Mouse (Mus musculus) heart, embryonic 16.5 days (tissue): ENCODE data around the gene 1700008O03Rik. TPM values are rescaled to one million over a fixed set of nuclear protein-coding genes. Genes with fewer than 3 reads are reported as not detected.
A peak's percentile ranks its signal among the peaks of the same experiment; 100 is the strongest.

Source experiments
- ATAC-seq: fragments of 200-750 bp; cut with Nextera tagmentation; replicated peaks from 2 replicates; pipeline ENCODE4 v1.8.0; 2017; ENCODE audit warnings: moderate number of reproducible peaks; ENCODE audit not compliant: insufficient read depth, low FRiP score; ENCODE audit errors: extremely low read depth
- H3K27ac ChIP-seq: fragments of 300-500 bp; sonication (generic); 2 replicates; pipeline ENCODE4 v1.5.1; 2014; ENCODE audit warnings: mild to moderate bottlenecking, low read length, control low read depth, moderate library complexity
- H3K27me3 ChIP-seq: fragments of 300-500 bp; sonication (generic); 2 replicates; pipeline ENCODE4 v1.6.1; 2014; ENCODE audit warnings: low read length, mixed read lengths; ENCODE audit not compliant: control insufficient read depth, insufficient read depth
- H3K36me3 ChIP-seq: fragments of 300-500 bp; sonication (generic); 2 replicates; pipeline ENCODE4 v1.6.1; 2014; ENCODE audit not compliant: control insufficient read depth, insufficient read depth
- H3K4me1 ChIP-seq: fragments of 300-500 bp; sonication (generic); 2 replicates; pipeline ENCODE4 v1.6.1; 2014; ENCODE audit warnings: low read length, mixed read lengths; ENCODE audit not compliant: control insufficient read depth, insufficient read depth
- H3K4me2 ChIP-seq: fragments of 300-500 bp; sonication (generic); 2 replicates; pipeline ENCODE4 v1.6.1; 2014; ENCODE audit warnings: low read depth, mild to moderate bottlenecking, control low read depth, low read length
- H3K4me3 ChIP-seq: fragments of 300-500 bp; sonication (generic); 2 replicates; pipeline ENCODE4 v1.5.1; 2014; ENCODE audit warnings: mild to moderate bottlenecking, control low read depth, low read length
- H3K9ac ChIP-seq: fragments of 300-500 bp; sonication (generic); 2 replicates; pipeline ENCODE4 v1.6.1; 2014; ENCODE audit warnings: low read length, control low read depth
- H3K9me3 ChIP-seq: fragments of 300-500 bp; sonication (generic); replicated peaks from 2 replicates; pipeline ENCODE4 v1.6.1; 2016; ENCODE audit warnings: low read length; ENCODE audit not compliant: control insufficient read depth
- WGBS: fragments of 180-500 bp; shearing (Covaris S2); extraction: QIAGEN DNeasy Blood & Tissue Kit; methylation state at CpG from one replicate; pipeline ENCODE4 v1.1.7; 2014; 5-methylcytosine and 5-hydroxymethylcytosine counted together
- polyA plus RNA-seq: library from polyadenylated mRNA; unstranded; fragments of >200 nt; fragmentation: Nextera tagmentation; extraction: Ambion mirVana; gene quantifications from 2 replicates; pipeline ENCODE4 v1.2.1, GENCODE M21; 2015

The 1700008O03Rik gene
- polyA plus RNA-seq, 1 experiment from 2014 or later: 0.32 TPM

DNA sequence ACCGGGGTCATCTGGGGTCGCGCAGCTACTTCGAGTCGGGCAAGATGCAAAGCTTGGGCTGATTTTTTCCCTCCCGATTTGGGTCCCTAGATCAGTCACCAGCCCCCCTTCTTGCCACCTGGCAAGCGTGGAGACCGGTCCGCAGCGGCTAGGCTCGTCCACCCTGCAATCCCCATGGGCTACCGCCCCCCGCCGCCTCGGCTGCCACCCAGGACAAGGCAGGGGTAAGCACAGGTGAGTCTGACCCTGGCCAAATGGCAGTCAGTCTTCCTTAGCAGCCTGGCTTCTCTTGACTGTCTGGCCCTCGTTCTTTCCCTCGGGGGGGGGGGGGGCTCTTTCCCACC is 932 bp downstream of the 1700008O03Rik start:
- H3K36me3 ChIP-seq: no peaks in the 10 kb centered on the region
- no peak overlapping the region for H3K27ac ChIP-seq
- H3K4me3 ChIP-seq: peak overlapping the region; percentile 59
- ATAC-seq: 0 out of 2 replicates have a peak, but pooled peaks have one; percentile 19
- H3K4me1 ChIP-seq: peaks cover 2% of the 10 kb centered on the region; the same call in 1 of the 2 replicates
- H3K9me3 ChIP-seq: 0 out of 2 replicates have a peak, but pooled peaks cover 6% of the 10 kb centered on the region
- peak overlapping the region; percentile 64 for H3K9ac ChIP-seq
- H3K4me2 ChIP-seq: peak overlapping the region; percentile 94
- H3K27me3 ChIP-seq: peaks cover 19% of the 10 kb centered on the region
- WGBS: 2% methylated on average over 17 of the region's 17 CpGs

DNA sequence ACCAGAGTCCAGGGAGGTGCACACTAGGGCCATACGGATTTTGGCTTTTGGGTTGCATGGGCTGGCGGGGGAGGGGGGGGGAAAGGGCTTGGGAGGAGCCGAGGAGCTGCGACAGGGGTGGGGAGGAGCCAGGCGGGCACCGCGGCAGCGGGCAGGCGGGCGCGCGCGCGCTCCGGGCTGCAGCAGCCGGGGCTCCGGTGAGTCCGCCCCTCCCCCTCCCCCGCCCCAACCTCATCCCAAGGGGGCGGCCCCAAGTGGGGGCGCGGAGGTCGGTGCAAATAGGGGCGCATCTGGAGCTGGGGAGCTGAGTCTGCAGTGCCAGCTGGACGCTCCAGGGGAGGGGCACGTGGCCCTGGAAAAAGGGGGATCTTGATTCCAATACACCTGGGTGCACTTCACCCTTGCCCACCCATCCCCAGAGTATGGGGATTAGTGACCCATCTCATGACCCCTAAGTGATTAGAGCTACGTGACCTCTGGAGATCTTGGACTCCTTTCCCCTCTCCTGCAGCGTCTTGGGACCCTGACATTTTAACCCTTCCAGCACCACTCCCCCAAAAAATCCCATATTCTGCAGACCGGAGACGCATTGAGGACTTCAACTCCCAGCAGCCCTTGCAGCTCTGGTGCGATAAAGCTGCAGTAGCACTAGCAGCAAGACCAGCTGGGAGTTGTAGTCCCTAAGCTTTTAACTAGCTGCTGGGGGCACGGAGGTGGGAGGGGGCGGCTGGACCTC is 1.5 kb downstream of the 1700008O03Rik start, which contains the start of gene Syt3:
Gene Syt3, plus strand, starts transcription at position 123 of the 736 bp plus-strand sequence.
- Histone ChIP-seq H3K27ac (no peak within 1 kb of the TSS), H3K4me1 (peaks cover 2% of the 10 kb centered on the region; the same call in 1 of the 2 replicates), H3K27me3 (peaks cover 19% of the 10 kb centered on the region), H3K9me3 (0 out of 2 replicates have a peak, but pooled peaks cover 6% of the 10 kb centered on the region), H3K36me3 (no peaks in the 10 kb centered on the region), H3K4me2 (peak within 1 kb of the TSS; percentile 94), H3K4me3 (peak within 1 kb of the TSS; percentile 59), H3K9ac (peak within 1 kb of the TSS; percentile 64)
- WGBS: 2% methylated on average over 22 of the region's 33 CpGs
- ATAC-seq: peak; percentile 64

DNA sequence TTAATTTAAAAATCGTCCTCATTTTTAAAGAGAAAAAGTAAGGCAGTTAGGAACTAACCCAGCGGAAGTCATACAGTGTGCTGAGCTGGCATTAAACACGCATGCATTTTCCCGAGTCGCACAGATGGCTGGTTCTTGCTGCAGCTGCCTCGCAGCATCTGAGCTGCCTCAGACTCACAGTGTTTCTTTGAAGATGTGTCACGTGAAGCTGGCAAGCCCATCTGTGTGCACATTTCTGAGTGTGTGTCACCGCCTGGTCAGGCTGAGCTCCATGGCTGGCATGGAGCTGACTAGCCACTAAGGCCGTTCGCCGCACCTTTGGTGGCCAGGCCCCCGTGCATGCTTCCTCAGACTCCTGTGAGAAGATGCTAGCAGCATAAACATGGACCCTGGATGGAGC is 3.1 kb downstream of the 1700008O03Rik start:
- Histone ChIP-seq H3K4me1 (peaks cover 13% of the 10 kb centered on the region), H3K4me2 (no peak overlapping the region), H3K4me3 (no peak overlapping the region), H3K9me3 (0 out of 2 replicates have a peak, but pooled peaks cover 6% of the 10 kb centered on the region), H3K27ac (no peak overlapping the region), H3K36me3 (no peaks in the 10 kb centered on the region), H3K9ac (no peak overlapping the region), H3K27me3 (peaks cover 16% of the 10 kb centered on the region)
- no peak for ATAC-seq
- WGBS: 66% methylated on average over 12 of the region's 12 CpGs

DNA sequence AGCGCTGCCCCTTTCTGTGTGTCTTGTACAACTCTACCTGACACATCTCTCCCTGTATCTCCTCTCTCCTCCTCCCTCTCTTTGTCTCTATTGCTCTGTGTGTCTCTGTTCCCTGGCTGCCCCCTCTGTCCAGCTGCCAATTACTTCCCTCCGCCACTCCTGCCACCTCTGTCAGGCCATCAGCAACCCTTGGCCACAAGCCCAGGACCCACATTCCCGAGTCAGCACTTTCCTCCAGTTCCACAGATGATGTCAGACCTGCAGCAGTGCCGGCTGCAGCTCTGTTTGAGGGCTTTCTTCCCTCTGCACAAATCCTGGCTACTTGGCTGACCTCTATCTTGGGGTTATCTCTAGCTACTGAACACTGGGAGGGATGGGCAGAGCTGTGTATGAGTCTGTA is 7.3 kb downstream of the 1700008O03Rik start:
- WGBS: 17% methylated on average over 4 of the region's 4 CpGs
- H3K36me3 ChIP-seq: no peaks in the 10 kb centered on the region
- no peak overlapping the region for H3K4me3 ChIP-seq
- ATAC-seq: 0 out of 2 replicates have a peak, but pooled peaks have one; percentile 28
- H3K4me2 ChIP-seq: no peak overlapping the region
- peaks cover 17% of the 10 kb centered on the region for H3K4me1 ChIP-seq
- H3K27ac ChIP-seq: peak overlapping the region; percentile 39; the same call in 1 of the 2 replicates
- H3K27me3 ChIP-seq: peaks cover 5% of the 10 kb centered on the region; the same call in 1 of the 2 replicates
- no peak overlapping the region for H3K9ac ChIP-seq
- H3K9me3 ChIP-seq: 0 out of 2 replicates have a peak, but pooled peaks cover 6% of the 10 kb centered on the region

DNA sequence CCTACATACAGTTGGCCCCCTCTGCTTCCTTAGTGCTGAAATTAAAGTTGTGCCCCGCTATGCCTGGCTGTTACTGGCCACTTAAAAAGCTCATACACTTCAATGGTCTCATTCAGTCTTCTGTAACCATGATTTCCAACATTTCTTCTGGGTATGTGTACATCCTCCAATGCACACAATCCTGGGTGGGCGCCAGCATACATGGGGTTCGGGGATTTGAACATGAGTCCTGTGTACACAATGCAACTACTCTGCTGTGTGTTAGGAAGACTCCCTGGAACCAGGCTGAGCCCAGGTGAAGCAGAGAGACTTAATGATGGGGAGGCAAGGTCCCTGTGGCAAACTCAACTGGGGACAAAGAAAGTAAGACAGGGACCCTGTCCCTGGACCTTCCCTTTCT is 9.8 kb downstream of the 1700008O03Rik start:
- Histone ChIP-seq H3K4me1 (peaks cover 19% of the 10 kb centered on the region), H3K4me2 (no peak overlapping the region), H3K4me3 (no peak overlapping the region), H3K36me3 (no peaks in the 10 kb centered on the region), H3K9ac (no peak overlapping the region), H3K27me3 (no peaks in the 10 kb centered on the region), H3K27ac (no peak overlapping the region), H3K9me3 (0 out of 2 replicates have a peak, but pooled peaks cover 5% of the 10 kb centered on the region)
- no peak for ATAC-seq
- 68% methylated on average over 3 of the region's 3 CpGs for WGBS

DNA sequence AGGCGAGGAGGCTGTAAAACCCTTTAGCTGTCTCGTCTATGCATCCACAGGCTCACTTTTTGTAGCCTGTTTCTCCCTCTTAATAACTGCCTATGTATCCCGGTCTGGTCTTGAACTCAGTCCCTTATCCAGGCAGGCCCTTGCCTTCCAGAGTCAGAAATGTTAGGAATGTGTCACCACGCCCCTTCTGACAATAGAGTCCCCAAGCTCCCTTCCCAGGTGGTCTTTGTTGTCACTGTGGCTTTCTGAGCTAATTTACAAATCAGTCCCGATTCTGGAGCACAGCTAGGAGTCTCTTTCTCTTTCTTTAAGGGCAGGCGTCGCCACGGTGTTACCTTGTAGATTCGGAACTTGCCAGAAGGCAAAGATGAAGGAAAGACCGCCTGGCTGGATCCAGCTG is 10.4 kb downstream of the 1700008O03Rik start:
- WGBS: 14% methylated on average over 10 of the region's 10 CpGs
- Histone ChIP-seq H3K4me2 (no peak overlapping the region; the same call in 1 of the 2 replicates), H3K4me1 (peaks cover 19% of the 10 kb centered on the region), H3K9ac (no peak overlapping the region), H3K4me3 (no peak overlapping the region), H3K36me3 (no peaks in the 10 kb centered on the region), H3K27ac (no peak overlapping the region), H3K9me3 (no peaks in the 10 kb centered on the region), H3K27me3 (no peaks in the 10 kb centered on the region)
- no peak for ATAC-seq

DNA sequence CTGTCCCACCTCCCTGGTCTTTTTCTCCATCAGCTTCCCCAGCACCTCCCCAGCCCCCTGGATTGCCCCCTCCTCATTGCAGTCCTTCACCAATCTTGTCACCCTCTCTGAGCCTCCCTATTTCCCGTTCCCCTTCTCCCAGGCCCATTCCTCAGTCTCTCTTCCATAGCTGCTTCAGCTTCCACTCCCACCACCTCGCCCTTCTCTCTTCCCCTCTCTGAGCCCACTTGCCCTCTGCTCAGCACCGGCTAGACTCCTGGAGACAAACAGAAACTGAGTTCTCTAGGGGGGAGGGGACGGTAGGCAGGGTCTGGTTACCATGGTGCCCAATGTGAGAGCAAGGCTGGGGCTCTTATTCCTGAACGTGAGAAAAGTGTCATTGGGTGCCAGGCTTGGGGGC is 10.9 kb downstream of the 1700008O03Rik start:
- peaks cover 19% of the 10 kb centered on the region for H3K4me1 ChIP-seq
- H3K4me3 ChIP-seq: peak overlapping the region; percentile 80
- peak overlapping the region; percentile 78 for H3K9ac ChIP-seq
- 8% methylated on average over 5 of the region's 5 CpGs for WGBS
- H3K27ac ChIP-seq: no peak overlapping the region
- no peaks in the 10 kb centered on the region for H3K27me3 ChIP-seq
- peak overlapping the region; percentile 98 for H3K4me2 ChIP-seq
- ATAC-seq: no peak
- no peaks in the 10 kb centered on the region for H3K36me3 ChIP-seq
- no peaks in the 10 kb centered on the region for H3K9me3 ChIP-seq

DNA sequence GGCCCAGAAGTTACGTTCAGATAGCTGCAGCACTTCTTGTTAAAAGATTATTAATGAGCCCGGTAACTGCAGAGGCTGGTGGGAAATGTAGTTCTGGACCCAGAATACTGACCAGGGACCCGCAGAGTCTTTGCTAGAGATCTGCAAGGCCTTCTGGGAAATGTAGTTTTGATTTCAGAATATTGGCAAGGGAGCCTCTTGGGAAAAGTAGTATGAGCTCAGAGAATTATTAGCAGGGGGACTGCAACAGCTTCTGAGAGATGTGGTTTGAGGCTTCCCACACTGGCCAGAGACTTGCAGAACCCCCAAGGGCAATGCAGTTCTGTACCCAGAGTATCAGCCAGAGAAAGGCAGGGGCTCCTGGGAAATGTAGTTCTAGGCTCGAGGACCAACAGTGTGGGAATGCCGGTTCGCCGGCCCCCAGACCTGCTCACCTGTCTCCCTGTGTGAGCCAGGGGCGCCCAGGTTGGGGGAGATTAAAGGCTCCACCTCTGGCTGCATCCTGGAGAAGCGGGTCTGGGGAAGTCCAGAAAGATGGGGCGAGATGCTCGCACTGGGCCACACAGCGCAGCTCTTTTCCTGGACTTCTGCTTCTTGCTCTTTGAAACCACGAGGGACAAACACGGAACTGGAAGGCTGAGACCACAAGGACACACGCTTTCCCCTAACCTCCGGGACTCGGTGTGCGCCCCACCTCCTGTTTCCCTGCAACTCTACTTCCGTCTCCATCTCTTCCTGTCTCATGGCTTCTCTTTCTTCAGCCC is 11.5 kb downstream of the 1700008O03Rik start:
- under 1% methylated on average over 19 of the region's 19 CpGs for WGBS
- no peaks in the 10 kb centered on the region for H3K27me3 ChIP-seq
- H3K4me2 ChIP-seq: peak overlapping the region; percentile 98
- H3K9me3 ChIP-seq: no peaks in the 10 kb centered on the region
- H3K27ac ChIP-seq: peak overlapping the region; percentile 56
- H3K36me3 ChIP-seq: no peaks in the 10 kb centered on the region
- H3K4me1 ChIP-seq: peaks cover 19% of the 10 kb centered on the region
- peak overlapping the region; percentile 78 for H3K9ac ChIP-seq
- ATAC-seq: peak; percentile 92
- H3K4me3 ChIP-seq: peak overlapping the region; percentile 80
